Comparison of ENCODE assay signal across 8 mouse cellular contexts in genomic region chr9:30137611-30138287, GRCm38 (mm10).
A peak's percentile ranks its signal among the peaks of the same experiment; 100 is the strongest.
DNase-seq lines count a peak whose midpoint lies in the region; ATAC-seq and TF ChIP-seq lines count a peak whose summit lies in the region.

No protein-coding gene starts in this region.

- TF ChIP-seq POLR2A in testis, adult 2 months (IDR thresholded peaks at IDR 0.05; ENCODE audit: control insufficient read depth, low read depth, low read length): no peak

- peak; percentile 91 for DNase-seq in embryonic facial prominence, embryonic 14.5 days (ENCODE audit: low spot score)
- DNase-seq in heart, adult 18-20 months: peak; percentile 92 to 94
- peak; percentile 83 for DNase-seq in kidney, adult 18-20 months
- peak; percentile 91 for DNase-seq in limb, embryonic 10.5 days (ENCODE audit: low spot score)

- peak overlapping the region; percentile 0 for H3K4me3 ChIP-seq in megakaryocyte, embryonic 14.5 days (replicated peaks)
- H3K4me3 ChIP-seq in embryonic facial prominence, embryonic 14.5 days (ENCODE audit: low read depth, low read length): no peak overlapping the region
- H3K4me3 ChIP-seq in limb, embryonic 10.5 days: peak overlapping the region; percentile 31
- H3K4me3 ChIP-seq in midbrain, embryonic 15.5 days: no peak overlapping the region
- H3K4me3 ChIP-seq in testis, adult 2 months (ENCODE audit: control insufficient read depth, low read depth, low read length): peak overlapping the region; percentile 38

- peak; percentile 87 for TF ChIP-seq CTCF in testis, adult 2 months (IDR thresholded peaks at IDR 0.05; ENCODE audit: control insufficient read depth, insufficient read depth, insufficient replicate concordance, low read depth, low read length)

- H3K4me1 ChIP-seq in megakaryocyte, embryonic 14.5 days: no peaks in the 10 kb centered on the region
- peaks cover 15% of the 10 kb centered on the region for H3K4me1 ChIP-seq in embryonic facial prominence, embryonic 14.5 days (ENCODE audit: control insufficient read depth, insufficient read depth, low read length)
- H3K4me1 ChIP-seq in limb, embryonic 10.5 days: peaks cover 8% of the 10 kb centered on the region
- H3K4me1 ChIP-seq in midbrain, embryonic 15.5 days: peaks cover 26% of the 10 kb centered on the region
- peaks cover 5% of the 10 kb centered on the region for H3K4me1 ChIP-seq in testis, adult 2 months (ENCODE audit: control insufficient read depth, insufficient read depth, low read length)

- WGBS in embryonic facial prominence, embryonic 14.5 days: 25% methylated on average over 14 of the region's 14 CpGs
- 28% methylated on average over 14 of the region's 14 CpGs for WGBS in limb, embryonic 10.5 days
- WGBS in midbrain, embryonic 15.5 days: 31% methylated on average over 14 of the region's 14 CpGs

- ATAC-seq in megakaryocyte, adult 5-6 weeks (ENCODE audit: poor library complexity, severe bottlenecking): no peak
- ATAC-seq in embryonic facial prominence, embryonic 14.5 days (ENCODE audit: low read depth): peak; percentile 87
- ATAC-seq in midbrain, embryonic 15.5 days (replicated peaks): peak; percentile 65

- H3K36me3 ChIP-seq in megakaryocyte, embryonic 14.5 days (replicated peaks; ENCODE audit: low read length): no peaks in the 10 kb centered on the region
- H3K36me3 ChIP-seq in embryonic facial prominence, embryonic 14.5 days (ENCODE audit: control insufficient read depth, insufficient read depth, low read length): no peaks in the 10 kb centered on the region
- no peaks in the 10 kb centered on the region for H3K36me3 ChIP-seq in limb, embryonic 10.5 days
- H3K36me3 ChIP-seq in midbrain, embryonic 15.5 days (replicated peaks): no peaks in the 10 kb centered on the region
- H3K36me3 ChIP-seq in testis, adult 2 months (ENCODE audit: control insufficient read depth, insufficient read depth, low read length): no peaks in the 10 kb centered on the region

- H3K4me2 ChIP-seq in embryonic facial prominence, embryonic 14.5 days (ENCODE audit: low read depth, low read length): peak overlapping the region; percentile 35
- no peak overlapping the region for H3K4me2 ChIP-seq in midbrain, embryonic 15.5 days

- H3K9ac ChIP-seq in embryonic facial prominence, embryonic 14.5 days (ENCODE audit: low read depth, low read length): no peak overlapping the region
- no peak overlapping the region for H3K9ac ChIP-seq in midbrain, embryonic 15.5 days

- H3K9me3 ChIP-seq in megakaryocyte, embryonic 14.5 days: peaks cover 19% of the 10 kb centered on the region
- H3K9me3 ChIP-seq in embryonic facial prominence, embryonic 14.5 days (ENCODE audit: control insufficient read depth, low read length): no peaks in the 10 kb centered on the region
- H3K9me3 ChIP-seq in limb, embryonic 10.5 days (replicated peaks): no peaks in the 10 kb centered on the region
- no peaks in the 10 kb centered on the region for H3K9me3 ChIP-seq in midbrain, embryonic 15.5 days

- H3K27me3 ChIP-seq in megakaryocyte, embryonic 14.5 days (replicated peaks): no peaks in the 10 kb centered on the region
- no peaks in the 10 kb centered on the region for H3K27me3 ChIP-seq in embryonic facial prominence, embryonic 14.5 days (replicated peaks; ENCODE audit: control insufficient read depth, insufficient read depth, low read length)
- peaks cover 9% of the 10 kb centered on the region; the same call in 1 of the 2 replicates for H3K27me3 ChIP-seq in limb, embryonic 10.5 days (ENCODE audit: low read depth, poor library complexity, severe bottlenecking)
- H3K27me3 ChIP-seq in midbrain, embryonic 15.5 days (replicated peaks): no peaks in the 10 kb centered on the region
- H3K27me3 ChIP-seq in testis, adult 2 months (ENCODE audit: control insufficient read depth, insufficient read depth, low read length): no peaks in the 10 kb centered on the region

- H3K27ac ChIP-seq in embryonic facial prominence, embryonic 14.5 days (replicated peaks; ENCODE audit: low read depth, low read length): no peak overlapping the region
- H3K27ac ChIP-seq in limb, embryonic 10.5 days: peak overlapping the region; percentile 67
- peak overlapping the region; percentile 19; the same call in 1 of the 2 replicates for H3K27ac ChIP-seq in midbrain, embryonic 15.5 days
- H3K27ac ChIP-seq in testis, adult 2 months (ENCODE audit: control insufficient read depth, insufficient read depth, low read depth, low read length): no peak overlapping the region

Comparison
In these comparisons a context has a peak if more than half of its experiments do, and no peak if none do; other contexts are left out.
1. H3K4me3 ChIP-seq: peak in megakaryocyte, embryonic 14.5 days (single experiment), limb, embryonic 10.5 days (single experiment) and testis, adult 2 months (single experiment); none in embryonic facial prominence, embryonic 14.5 days (single experiment) and midbrain, embryonic 15.5 days (single experiment).
2. H3K27ac ChIP-seq: peak in limb, embryonic 10.5 days (single experiment) and midbrain, embryonic 15.5 days (single experiment); none in embryonic facial prominence, embryonic 14.5 days (single experiment) and testis, adult 2 months (single experiment).
3. Peak in every context shown above with its lines, with median percentiles within 50 percentile points of each other: DNase-seq.